ENCODE assay signal across 15 mouse cellular contexts in genomic region chr11:53662794-53663674, GRCm38 (mm10). TPM values are rescaled to one million over a fixed set of nuclear protein-coding genes. Genes with fewer than 3 reads are reported as not detected.
DNase-seq lines count a peak whose midpoint lies in the region; ATAC-seq lines count a peak whose summit lies in the region.
"Had no signal": no experiment of that assay in that cellular context is flagged by ENCODE, and none has a peak within 500 bp of the region (broad histone marks: within the 10 kb centered on the region; RNA-seq: fewer than 3 reads in every experiment).

No protein-coding gene starts in this region.

- WGBS in kidney, embryonic 14.5 days, result 71% methylated on average over 14 of the region's 14 CpGs
- WGBS in neural tube, embryonic 15.5 days, result 83% methylated on average over 14 of the region's 14 CpGs

- intact Hi-C loops in left cerebral cortex, postnatal 4 days (cut with DNase I), result no loop called here

- H3K36me3 ChIP-seq in kidney, embryonic 14.5 days (ENCODE audit: control insufficient read depth, insufficient read depth, low read length), result peaks cover 21% of the 10 kb centered on the region; the same call in 1 of the 2 replicates
- peaks cover 12% of the 10 kb centered on the region; the same call in 1 of the 2 replicates for H3K36me3 ChIP-seq in neural tube, embryonic 15.5 days

- H3K4me1 ChIP-seq in kidney, embryonic 14.5 days (ENCODE audit: control insufficient read depth, insufficient read depth, low read length), result no peaks in the 10 kb centered on the region
- H3K4me1 ChIP-seq in neural tube, embryonic 15.5 days, result no peaks in the 10 kb centered on the region
- H3K4me1 ChIP-seq: hindbrain, embryonic 12.5 days had no signal

- no peak overlapping the region for H3K9ac ChIP-seq in kidney, embryonic 14.5 days (ENCODE audit: low read depth, low read length)
- no peak overlapping the region for H3K9ac ChIP-seq in neural tube, embryonic 15.5 days (replicated peaks)
- H3K9ac ChIP-seq: hindbrain, embryonic 12.5 days; liver, embryonic 15.5 days had no signal

- H3K27me3 ChIP-seq in kidney, embryonic 14.5 days (ENCODE audit: control insufficient read depth, insufficient read depth, low read length), result no peaks in the 10 kb centered on the region
- H3K27me3 ChIP-seq in neural tube, embryonic 15.5 days (replicated peaks), result no peaks in the 10 kb centered on the region
- H3K27me3 ChIP-seq: hindbrain, embryonic 12.5 days; liver, embryonic 15.5 days had no signal

- no peak for DNase-seq in frontal cortex, postnatal 10 days (ENCODE audit: low spot score in 2 of 2)
- peak; percentile 53 for DNase-seq in CD4-positive helper T cell, adult 2 months (ENCODE audit: low read depth, low spot score)
- peak; percentile 58 to 60 for DNase-seq in cerebellum, postnatal 10 days
- DNase-seq in left cerebral cortex, postnatal 4 days, result peak; percentile 16
- DNase-seq in testis, postnatal 14 days (ENCODE audit: low spot score), result no peak
- DNase-seq: adrenal gland, adult 2 months had no signal

- no peak overlapping the region for H3K27ac ChIP-seq in kidney, embryonic 14.5 days (ENCODE audit: low read depth, low read length)
- no peak overlapping the region for H3K27ac ChIP-seq in neural tube, embryonic 15.5 days (replicated peaks)
- H3K27ac ChIP-seq: hindbrain, embryonic 12.5 days; liver, embryonic 15.5 days; stomach, postnatal 0 days had no signal

- no peaks in the 10 kb centered on the region for H3K9me3 ChIP-seq in kidney, embryonic 14.5 days (ENCODE audit: control insufficient read depth, low read length)
- H3K9me3 ChIP-seq in neural tube, embryonic 15.5 days (replicated peaks), result no peaks in the 10 kb centered on the region
- H3K9me3 ChIP-seq: hindbrain, embryonic 12.5 days; liver, embryonic 15.5 days had no signal

- H3K4me2 ChIP-seq in kidney, embryonic 14.5 days (replicated peaks; ENCODE audit: low read depth, low read length), result no peak overlapping the region
- H3K4me2 ChIP-seq in neural tube, embryonic 15.5 days, result no peak overlapping the region
- H3K4me2 ChIP-seq: hindbrain, embryonic 12.5 days; liver, embryonic 15.5 days had no signal

- H3K4me3 ChIP-seq in kidney, embryonic 14.5 days (ENCODE audit: low read length), result no peak overlapping the region
- no peak overlapping the region for H3K4me3 ChIP-seq in neural tube, embryonic 15.5 days (replicated peaks)
- H3K4me3 ChIP-seq: hindbrain, embryonic 12.5 days; liver, embryonic 15.5 days had no signal

- peak; percentile 92 for ATAC-seq in frontal cortex, adult (ENCODE audit: low TSS enrichment)
- ATAC-seq in kidney, embryonic 14.5 days (ENCODE audit: low FRiP score, low TSS enrichment), result no peak
- ATAC-seq in neural tube, embryonic 15.5 days (ENCODE audit: low FRiP score), result no peak
- ATAC-seq: midbrain, embryonic 16.5 days had no signal

RNA-seq across cellular contexts. Expression of gene Il13, which starts 28.5 kb away (rescaled TPM):
- total RNA-seq in left cerebral cortex, postnatal 4 days (2021), result not detected
- polyA plus RNA-seq in kidney, embryonic 14.5 days (2014; fragmentation: Nextera tagmentation; extraction: Ambion mirVana), result not detected in 2 replicates
- 0.20 TPM in 1 of 2 replicates, not detected in the other for polyA plus RNA-seq in neural tube, embryonic 15.5 days (2015; fragmentation: Nextera tagmentation; extraction: Ambion mirVana)
- total RNA-seq: adrenal gland, adult 2 months; gastrocnemius, adult 8-10 months had no signal
- polyA plus RNA-seq: adrenal gland, adult 2 months; embryonic facial prominence, embryonic 11.5 days; hindbrain, embryonic 12.5 days; liver, embryonic 15.5 days; midbrain, embryonic 16.5 days; stomach, postnatal 0 days had no signal

RNA-seq across cellular contexts. Expression of gene Rad50, which starts 44.1 kb away (rescaled TPM):
- 10 to 100 TPM; 10.1 to 11.3 TPM for total RNA-seq in left cerebral cortex, postnatal 4 days (2021)
- polyA plus RNA-seq in kidney, embryonic 14.5 days (2014; fragmentation: Nextera tagmentation; extraction: Ambion mirVana), result 18.3 and 26.4 TPM in 2 replicates
- 12.1 and 19.1 TPM in 2 replicates for polyA plus RNA-seq in neural tube, embryonic 15.5 days (2015; fragmentation: Nextera tagmentation; extraction: Ambion mirVana)

RNA-seq across cellular contexts. Expression of gene Il4, which starts 44.6 kb away (rescaled TPM):
- total RNA-seq in left cerebral cortex, postnatal 4 days (2021), result not detected
- 1.3 and 1.5 TPM in 2 replicates for polyA plus RNA-seq in kidney, embryonic 14.5 days (2014; fragmentation: Nextera tagmentation; extraction: Ambion mirVana)
- polyA plus RNA-seq in neural tube, embryonic 15.5 days (2015; fragmentation: Nextera tagmentation; extraction: Ambion mirVana), result 5.0 and 5.4 TPM in 2 replicates
- total RNA-seq: adrenal gland, adult 2 months; gastrocnemius, adult 8-10 months had no signal
- polyA plus RNA-seq: adrenal gland, adult 2 months had no signal

RNA-seq across cellular contexts. Expression of gene Il5, which starts 57.6 kb away (rescaled TPM):
- not detected for total RNA-seq in left cerebral cortex, postnatal 4 days (2021)
- polyA plus RNA-seq in kidney, embryonic 14.5 days (2014; fragmentation: Nextera tagmentation; extraction: Ambion mirVana), result not detected in 2 replicates
- polyA plus RNA-seq in neural tube, embryonic 15.5 days (2015; fragmentation: Nextera tagmentation; extraction: Ambion mirVana), result 0.15 TPM in 1 of 2 replicates, not detected in the other
- total RNA-seq: adrenal gland, adult 2 months; gastrocnemius, adult 8-10 months had no signal
- polyA plus RNA-seq: embryonic facial prominence, embryonic 11.5 days; hindbrain, embryonic 12.5 days; liver, embryonic 15.5 days; midbrain, embryonic 16.5 days; stomach, postnatal 0 days had no signal

Comparison
In these comparisons a context has a peak if more than half of its experiments do, and no peak if none do; other contexts are left out.
1. DNase-seq: peak in CD4-positive helper T cell, adult 2 months (single experiment), cerebellum, postnatal 10 days (2 of 2) and left cerebral cortex, postnatal 4 days (single experiment); none in frontal cortex, postnatal 10 days (0 of 2) and testis, postnatal 14 days (single experiment).